Mouse (Mus musculus): ENCODE results near the gene Hoxa4. TPM values are rescaled to one million over a fixed set of nuclear protein-coding genes. Genes with fewer than 3 reads are reported as not detected.

The Hoxa4 gene
- polyA plus RNA-seq, 1 experiment from 2014 or later = 1.4 TPM

DNA sequence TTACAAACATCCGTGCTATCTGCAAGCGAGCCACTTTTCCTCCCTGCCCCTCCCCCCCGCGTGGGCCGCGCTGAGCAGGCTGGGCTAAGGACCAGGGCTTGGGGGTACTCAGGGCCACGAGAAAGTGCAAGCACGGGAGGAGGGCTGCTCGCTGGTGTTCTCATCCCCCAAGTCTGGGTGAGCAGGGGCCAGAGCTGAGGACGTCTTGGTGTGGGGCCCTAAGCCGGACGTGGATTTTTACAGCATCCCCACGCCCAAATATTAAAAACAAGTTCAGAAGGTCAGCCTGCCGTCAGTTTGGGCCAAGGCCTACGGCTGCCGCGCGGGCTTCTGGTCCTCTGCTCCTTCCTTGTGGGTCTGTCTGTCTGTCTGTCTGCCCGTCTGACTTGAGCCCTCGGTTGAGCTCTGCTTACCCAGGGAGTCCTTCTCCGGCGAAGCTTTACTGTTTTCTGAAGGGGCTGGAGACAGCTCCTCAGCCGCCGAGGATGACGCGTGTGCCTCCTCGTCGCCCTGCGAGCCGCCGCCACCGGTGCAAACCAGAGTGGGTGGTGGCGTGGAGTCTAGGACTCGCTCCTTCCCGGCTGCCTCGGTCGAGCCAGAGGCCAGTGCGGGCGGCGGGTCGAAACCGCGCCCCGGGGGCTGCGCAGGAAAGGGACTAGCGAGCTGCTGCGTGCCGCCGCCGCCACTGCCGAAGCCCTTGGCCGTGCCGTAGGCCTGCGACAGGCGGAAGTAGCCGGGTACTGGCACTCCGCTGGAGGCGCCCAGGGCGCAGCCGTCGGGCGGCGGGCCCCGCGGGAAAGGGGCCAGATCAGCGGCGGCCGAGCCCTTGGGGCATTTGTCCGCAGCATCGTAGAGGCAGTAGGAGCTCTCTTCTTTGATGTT, 42.2 kb upstream of the Hoxa4 start:
- WGBS = under 1% methylated on average over 70 of the region's 70 CpGs
- Histone ChIP-seq H3K4me1 (peaks cover 20% of the 10 kb centered on the region), H3K9me3 (no peaks in the 10 kb centered on the region), H3K27me3 (ENCODE audit: insufficient read depth, poor library complexity, severe bottlenecking) (peaks cover 99% of the 10 kb centered on the region), H3K4me3 (peak overlapping the region; percentile 41), H3K27ac (peak overlapping the region; percentile 53; the same call in 1 of the 2 replicates), H3K36me3 (no peaks in the 10 kb centered on the region)
- peak; percentile 76 for DNase-seq (ENCODE audit: low spot score)

DNA sequence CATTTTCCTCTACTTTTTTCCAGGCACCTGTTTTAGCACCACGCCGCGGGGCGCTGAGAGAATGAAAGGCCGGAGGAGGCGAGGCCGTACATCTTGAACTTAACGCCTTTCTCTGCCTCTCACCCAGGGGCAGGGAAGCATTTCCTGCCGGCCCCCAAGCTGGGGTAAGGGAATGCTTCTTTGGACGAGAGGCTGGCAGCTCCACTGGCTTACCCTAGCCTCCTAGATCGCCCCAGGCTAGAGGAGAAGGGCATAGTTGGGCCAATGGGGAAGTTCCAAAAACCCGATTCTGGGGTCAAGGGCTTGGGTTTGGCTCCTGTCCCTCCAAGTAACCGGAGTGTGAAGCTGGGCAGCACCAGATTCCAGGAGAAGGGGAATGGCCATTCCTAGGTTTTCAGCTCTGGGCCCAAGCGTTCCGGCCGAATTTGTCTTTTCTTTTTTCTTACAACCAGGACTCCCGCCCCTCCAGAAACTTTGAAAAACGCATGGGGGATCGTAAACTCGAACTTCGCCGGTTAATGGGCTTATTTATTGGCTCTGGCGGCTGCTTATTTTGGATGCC, 41.5 kb upstream of the Hoxa4 start:
- H3K36me3 ChIP-seq = no peaks in the 10 kb centered on the region
- H3K27me3 ChIP-seq (ENCODE audit: insufficient read depth, poor library complexity, severe bottlenecking) = peaks cover 99% of the 10 kb centered on the region
- WGBS = 2% methylated on average over 23 of the region's 23 CpGs
- H3K4me3 ChIP-seq = peak overlapping the region; percentile 22; the same call in 1 of the 2 replicates
- H3K4me1 ChIP-seq = peaks cover 20% of the 10 kb centered on the region
- peak; percentile 72 for DNase-seq (ENCODE audit: low spot score)
- H3K27ac ChIP-seq = no peak overlapping the region
- no peaks in the 10 kb centered on the region for H3K9me3 ChIP-seq

DNA sequence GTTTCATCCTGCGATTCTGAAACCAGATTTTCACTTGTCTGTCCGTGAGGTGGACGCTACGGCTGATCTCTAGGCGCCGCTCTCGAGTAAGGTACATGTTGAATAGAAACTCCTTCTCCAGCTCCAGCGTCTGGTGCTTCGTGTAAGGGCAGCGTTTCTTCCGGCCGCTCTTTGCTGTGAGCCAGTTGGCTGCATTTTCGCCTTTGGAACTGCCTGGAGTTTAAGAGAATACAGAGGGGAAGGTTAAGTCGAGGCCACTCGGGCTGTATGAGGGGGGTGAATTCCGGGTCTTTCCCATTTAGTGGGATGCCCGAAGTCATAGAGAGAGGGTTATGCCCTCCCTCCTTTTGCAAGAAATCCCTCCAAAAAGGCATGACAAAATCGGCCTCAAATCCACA, 41.0 kb upstream of the Hoxa4 start:
- Histone ChIP-seq H3K27ac (no peak overlapping the region), H3K4me3 (0 out of 2 replicates have a peak overlapping the region, but pooled peaks have one; percentile 16), H3K9me3 (no peaks in the 10 kb centered on the region), H3K36me3 (no peaks in the 10 kb centered on the region), H3K27me3 (ENCODE audit: insufficient read depth, poor library complexity, severe bottlenecking) (peaks cover 99% of the 10 kb centered on the region), H3K4me1 (peaks cover 20% of the 10 kb centered on the region)
- WGBS = under 1% methylated on average over 18 of the region's 18 CpGs
- DNase-seq (ENCODE audit: low spot score) = no peak

DNA sequence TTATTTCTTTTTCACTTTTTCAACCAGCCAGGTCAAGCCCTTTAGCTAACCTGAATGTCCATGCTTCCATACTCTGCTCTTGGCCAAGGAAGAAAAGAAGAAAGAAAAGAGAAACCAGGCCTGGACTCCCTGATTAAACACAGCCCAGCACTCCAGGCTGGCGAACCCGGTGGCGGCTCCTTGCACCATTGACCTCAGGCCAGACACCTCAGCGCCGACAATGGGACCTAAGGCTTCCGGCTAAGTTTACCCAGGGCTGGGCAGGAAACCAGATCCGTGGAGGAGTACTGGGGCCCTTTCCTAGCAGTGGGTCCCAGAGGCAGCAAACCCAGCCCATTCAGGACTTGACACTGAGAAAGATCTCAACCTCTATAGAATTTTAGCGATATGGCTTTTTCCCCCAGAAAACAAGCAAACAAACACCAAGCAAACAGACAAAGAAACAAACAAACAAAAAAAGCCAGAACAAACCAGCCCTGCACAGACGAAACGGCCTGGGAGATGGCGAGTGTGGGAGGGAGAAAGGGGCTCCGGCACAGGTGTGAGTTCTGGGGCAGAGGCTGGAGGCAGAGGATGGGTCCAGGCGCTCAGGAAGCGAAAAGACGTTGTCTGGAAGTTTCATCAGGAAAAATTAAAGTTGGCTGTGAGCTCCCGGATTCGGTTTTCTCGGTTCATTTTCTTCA, 40.5 kb upstream of the Hoxa4 start:
- Histone ChIP-seq H3K9me3 (no peaks in the 10 kb centered on the region), H3K4me1 (peaks cover 20% of the 10 kb centered on the region), H3K27me3 (ENCODE audit: insufficient read depth, poor library complexity, severe bottlenecking) (peaks cover 99% of the 10 kb centered on the region), H3K27ac (no peak overlapping the region), H3K36me3 (no peaks in the 10 kb centered on the region), H3K4me3 (0 out of 2 replicates have a peak overlapping the region, but pooled peaks have one; percentile 0)
- WGBS = 1% methylated on average over 18 of the region's 18 CpGs
- DNase-seq (ENCODE audit: low spot score) = no peak

DNA sequence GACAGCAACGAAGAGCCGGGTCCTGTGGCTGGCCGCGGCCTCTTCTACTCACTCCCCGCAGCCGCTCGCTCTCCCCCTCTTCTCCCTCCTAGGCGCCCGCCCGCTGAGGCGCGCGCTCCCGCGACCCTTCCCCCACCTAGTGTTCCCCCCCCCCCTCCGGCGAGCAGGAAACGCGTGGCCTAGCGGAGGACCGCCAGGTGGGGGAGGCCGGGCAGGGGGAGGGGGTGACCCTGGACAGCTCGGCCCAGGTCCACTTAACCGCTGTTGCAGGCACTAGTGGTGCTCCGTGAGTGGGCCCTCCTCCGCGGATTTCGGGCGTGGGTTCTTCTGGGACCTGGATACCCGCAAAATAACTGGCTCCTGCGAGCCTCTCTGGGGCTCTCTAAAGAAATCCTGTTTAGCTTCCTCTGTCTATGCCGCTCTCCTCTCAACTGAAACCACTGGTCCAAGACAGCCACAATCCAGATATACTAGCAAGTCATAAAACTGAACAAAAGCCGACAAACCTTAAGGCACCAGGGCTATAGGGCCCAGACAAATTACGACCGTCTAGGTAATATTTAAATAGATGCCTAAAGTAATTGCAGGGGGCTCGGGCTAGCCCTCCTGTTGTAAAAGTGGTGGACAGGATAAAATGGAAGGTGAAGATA, 39.1 kb upstream of the Hoxa4 start, which contains the start of gene Hoxa9:
Gene Hoxa9 (minus strand): TSS at position 574 of the 650 bp plus-strand sequence.
- peaks cover 25% of the 10 kb centered on the region for H3K4me1 ChIP-seq
- WGBS = 2% methylated on average over 34 of the region's 36 CpGs
- H3K36me3 ChIP-seq = no peaks in the 10 kb centered on the region
- peak within 1 kb of the TSS; percentile 34 for H3K4me3 ChIP-seq
- no peak within 1 kb of the TSS for H3K27ac ChIP-seq
- no peak for DNase-seq (ENCODE audit: low spot score)
- no peaks in the 10 kb centered on the region for H3K9me3 ChIP-seq
- peaks cover 99% of the 10 kb centered on the region for H3K27me3 ChIP-seq (ENCODE audit: insufficient read depth, poor library complexity, severe bottlenecking)

DNA sequence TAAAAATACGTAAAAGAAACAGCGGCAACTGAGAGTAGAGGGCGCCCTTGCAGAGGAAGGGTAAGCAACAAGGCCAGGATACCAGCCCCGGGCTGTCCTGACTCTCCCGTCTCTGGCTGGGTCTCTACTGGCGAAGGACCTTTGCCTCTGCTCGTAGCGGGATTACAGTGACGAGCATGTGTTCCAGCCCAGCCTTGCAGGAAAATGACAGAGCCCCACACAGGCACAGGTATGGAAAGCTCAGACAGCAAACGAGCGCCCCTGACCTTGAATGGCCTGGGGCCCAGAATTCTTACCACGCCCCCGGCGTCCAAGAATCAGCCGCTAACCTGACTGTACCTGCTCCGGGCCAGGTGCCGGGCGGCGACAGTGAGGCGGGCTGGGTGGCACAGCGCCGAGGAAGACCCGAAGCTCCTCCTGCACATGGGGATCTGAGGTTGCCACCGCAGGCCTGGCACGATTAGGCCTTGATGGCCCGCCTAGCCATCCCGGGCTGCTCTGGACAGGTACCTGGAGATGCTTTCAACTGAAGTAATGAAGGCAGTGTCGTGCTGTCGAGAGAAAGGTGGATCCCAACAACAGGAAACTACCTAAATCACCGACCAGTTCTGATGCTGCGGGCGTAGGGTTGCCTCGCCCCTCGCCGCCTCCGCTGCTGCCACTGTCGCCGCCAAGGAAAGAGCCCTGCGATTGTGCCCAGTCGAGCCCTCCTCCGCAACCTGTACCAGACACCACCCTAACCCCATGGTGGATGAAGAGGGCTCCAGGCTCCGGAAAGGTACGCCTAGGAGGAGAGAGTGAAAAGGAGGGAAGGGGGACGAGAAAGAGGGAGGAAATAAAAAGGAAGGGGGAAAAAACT, 38.2 kb upstream of the Hoxa4 start:
- Histone ChIP-seq H3K36me3 (no peaks in the 10 kb centered on the region), H3K4me3 (peak overlapping the region; percentile 34; the same call in 1 of the 2 replicates), H3K27ac (no peak overlapping the region), H3K4me1 (peaks cover 26% of the 10 kb centered on the region), H3K27me3 (ENCODE audit: insufficient read depth, poor library complexity, severe bottlenecking) (peaks cover 99% of the 10 kb centered on the region), H3K9me3 (no peaks in the 10 kb centered on the region)
- no peak for DNase-seq (ENCODE audit: low spot score)
- WGBS = 1% methylated on average over 44 of the region's 44 CpGs

DNA sequence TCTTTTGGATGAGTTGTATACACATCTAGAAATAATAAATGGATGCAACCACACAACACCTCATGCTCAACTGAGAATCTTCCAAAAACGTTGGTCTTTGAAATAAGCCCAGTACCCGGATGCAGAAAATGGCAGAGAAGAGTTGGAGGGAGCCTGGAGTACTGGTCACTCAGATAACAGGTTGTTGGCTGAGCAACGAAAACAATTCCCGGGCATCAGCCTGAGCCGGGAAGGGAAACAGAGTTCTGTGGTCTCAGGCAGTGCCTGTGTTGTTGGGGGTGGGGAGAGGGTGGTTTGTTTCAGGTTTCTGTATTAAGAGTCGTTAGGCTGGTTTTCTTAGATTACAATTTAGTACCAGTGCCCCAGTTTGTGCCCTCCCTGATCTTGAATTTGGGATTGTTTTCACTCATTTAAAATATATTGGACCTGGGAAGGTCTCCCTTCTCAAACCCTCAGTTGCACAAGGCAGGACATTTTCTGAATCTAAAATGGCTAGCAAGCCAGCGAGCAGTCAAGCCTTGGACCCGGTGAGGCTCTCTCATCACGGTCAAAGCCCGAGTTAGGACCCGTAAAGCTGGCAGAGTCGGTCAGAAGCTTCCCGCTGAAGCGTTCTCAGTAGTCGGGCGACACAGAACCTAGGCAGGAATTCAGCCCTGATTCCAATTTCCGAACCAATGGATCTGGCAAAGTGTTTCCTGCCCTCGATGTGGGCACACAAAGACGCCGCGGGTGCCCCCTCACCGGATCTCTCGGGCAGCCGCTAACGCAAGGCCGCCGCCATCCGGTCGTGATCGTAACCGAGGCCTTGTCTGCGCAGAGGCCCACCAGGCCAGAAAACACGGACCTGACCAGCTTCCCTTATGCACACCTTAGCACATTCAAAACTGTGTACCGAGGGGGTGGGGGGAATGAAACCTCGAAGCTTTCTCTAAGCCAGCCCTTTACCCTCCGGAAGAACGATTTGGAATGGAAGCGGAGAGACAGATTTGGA, 37.2 kb upstream of the Hoxa4 start:
- 1% methylated on average over 38 of the region's 38 CpGs for WGBS
- H3K36me3 ChIP-seq = no peaks in the 10 kb centered on the region
- no peak overlapping the region for H3K27ac ChIP-seq
- peaks cover 18% of the 10 kb centered on the region for H3K4me1 ChIP-seq
- no peaks in the 10 kb centered on the region for H3K9me3 ChIP-seq
- 0 out of 2 replicates have a peak overlapping the region, but pooled peaks have one; percentile 15 for H3K4me3 ChIP-seq
- no peak for DNase-seq (ENCODE audit: low spot score)
- peaks cover 99% of the 10 kb centered on the region for H3K27me3 ChIP-seq (ENCODE audit: insufficient read depth, poor library complexity, severe bottlenecking)

DNA sequence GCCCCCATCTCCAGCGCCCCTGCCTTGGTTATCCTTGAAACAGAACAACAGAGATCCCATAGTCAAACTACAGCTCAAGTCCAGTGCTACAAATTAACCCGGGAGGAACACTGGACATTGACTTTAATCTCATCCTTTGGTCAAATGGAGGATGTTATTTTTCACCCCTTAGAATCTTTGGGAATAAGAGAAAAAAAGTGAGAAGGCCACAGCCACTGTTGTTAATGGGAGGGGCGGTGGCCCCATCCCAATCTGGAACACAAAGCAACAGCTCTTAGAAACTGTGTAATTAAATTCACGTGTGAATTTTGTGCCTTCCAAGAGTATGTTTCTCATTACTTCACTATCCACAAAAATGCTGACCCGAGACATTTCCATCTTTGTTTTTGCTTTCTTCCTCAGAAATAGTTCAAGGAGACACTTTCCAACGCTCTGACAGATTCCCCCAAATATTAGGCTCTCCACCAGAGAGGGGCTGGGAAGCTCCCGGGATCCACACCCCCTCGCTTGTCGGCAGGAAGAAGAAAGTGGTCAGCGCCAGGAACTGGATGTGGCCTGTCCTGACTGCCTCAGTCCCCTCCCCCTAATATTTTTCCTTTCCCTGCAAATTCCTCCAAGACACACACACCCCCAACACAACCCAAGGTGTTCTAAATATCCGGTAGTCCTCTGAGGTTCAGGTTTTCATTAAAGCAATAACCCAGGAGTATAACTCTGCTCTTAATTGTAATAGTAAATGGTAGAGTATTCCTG, 36.1 kb upstream of the Hoxa4 start:
- Histone ChIP-seq H3K4me3 (no peak overlapping the region), H3K27me3 (ENCODE audit: insufficient read depth, poor library complexity, severe bottlenecking) (peaks cover 99% of the 10 kb centered on the region), H3K36me3 (no peaks in the 10 kb centered on the region), H3K9me3 (no peaks in the 10 kb centered on the region), H3K27ac (no peak overlapping the region), H3K4me1 (peaks cover 14% of the 10 kb centered on the region)
- 4% methylated on average over 11 of the region's 11 CpGs for WGBS
- no peak for DNase-seq (ENCODE audit: low spot score)

DNA sequence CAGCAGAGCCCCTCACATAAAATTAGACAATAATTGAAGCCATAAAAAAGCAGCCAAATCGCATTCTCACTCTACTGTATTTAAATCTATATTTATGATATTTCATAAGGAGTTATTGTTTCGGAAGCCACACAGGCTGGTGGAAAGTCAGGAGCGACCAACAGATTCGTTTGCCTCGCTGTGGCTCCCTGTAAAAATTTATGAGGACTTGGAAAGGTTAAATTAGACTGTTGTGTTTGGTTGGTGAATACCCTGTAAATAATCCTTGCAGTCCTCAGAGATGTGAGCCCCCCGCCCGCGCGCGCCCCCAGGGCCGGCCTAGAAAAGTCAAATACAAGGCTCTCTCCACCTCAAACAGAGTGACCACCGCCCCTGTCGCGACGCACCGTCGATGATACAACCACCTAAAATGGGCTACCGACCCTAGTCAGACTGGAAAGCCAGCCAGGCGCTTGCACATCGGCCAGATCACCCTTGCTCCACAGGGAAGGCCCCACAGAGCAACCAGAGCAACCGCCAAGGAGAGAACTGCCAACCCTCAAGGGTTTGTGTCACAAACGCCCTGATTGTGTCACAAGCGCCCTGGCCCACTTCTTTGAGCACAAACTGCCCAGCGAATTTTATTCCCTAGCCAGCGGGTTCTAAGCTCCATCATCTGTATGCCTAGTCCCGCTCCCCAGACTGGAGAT, 35.2 kb upstream of the Hoxa4 start:
- Histone ChIP-seq H3K4me3 (no peak overlapping the region), H3K9me3 (no peaks in the 10 kb centered on the region), H3K27me3 (ENCODE audit: insufficient read depth, poor library complexity, severe bottlenecking) (peaks cover 99% of the 10 kb centered on the region), H3K27ac (no peak overlapping the region), H3K4me1 (peaks cover 19% of the 10 kb centered on the region), H3K36me3 (no peaks in the 10 kb centered on the region)
- no peak for DNase-seq (ENCODE audit: low spot score)
- WGBS = 4% methylated on average over 26 of the region's 26 CpGs

All from heart, embryonic 10.5 days (tissue).